Mouse (Mus musculus) heart, embryonic 16.5 days (tissue): ENCODE measurements around the gene Itga7. TPM values are rescaled to one million over a fixed set of nuclear protein-coding genes. Genes with fewer than 3 reads are reported as not detected.

Source experiments
- ATAC-seq: fragments of 200-750 bp; cut with Nextera tagmentation; replicated peaks from 2 replicates; pipeline ENCODE4 v1.8.0; 2017; ENCODE audit warnings: moderate number of reproducible peaks; ENCODE audit not compliant: insufficient read depth, low FRiP score; ENCODE audit errors: extremely low read depth
- H3K27ac ChIP-seq: fragments of 300-500 bp; sonication (generic); 2 replicates; pipeline ENCODE4 v1.5.1; 2014; ENCODE audit warnings: mild to moderate bottlenecking, low read length, control low read depth, moderate library complexity
- H3K27me3 ChIP-seq: fragments of 300-500 bp; sonication (generic); 2 replicates; pipeline ENCODE4 v1.6.1; 2014; ENCODE audit warnings: low read length, mixed read lengths; ENCODE audit not compliant: control insufficient read depth, insufficient read depth
- H3K36me3 ChIP-seq: fragments of 300-500 bp; sonication (generic); 2 replicates; pipeline ENCODE4 v1.6.1; 2014; ENCODE audit not compliant: control insufficient read depth, insufficient read depth
- H3K4me1 ChIP-seq: fragments of 300-500 bp; sonication (generic); 2 replicates; pipeline ENCODE4 v1.6.1; 2014; ENCODE audit warnings: low read length, mixed read lengths; ENCODE audit not compliant: control insufficient read depth, insufficient read depth
- H3K4me2 ChIP-seq: fragments of 300-500 bp; sonication (generic); 2 replicates; pipeline ENCODE4 v1.6.1; 2014; ENCODE audit warnings: low read depth, mild to moderate bottlenecking, control low read depth, low read length
- H3K4me3 ChIP-seq: fragments of 300-500 bp; sonication (generic); 2 replicates; pipeline ENCODE4 v1.5.1; 2014; ENCODE audit warnings: mild to moderate bottlenecking, control low read depth, low read length
- H3K9ac ChIP-seq: fragments of 300-500 bp; sonication (generic); 2 replicates; pipeline ENCODE4 v1.6.1; 2014; ENCODE audit warnings: low read length, control low read depth
- H3K9me3 ChIP-seq: fragments of 300-500 bp; sonication (generic); replicated peaks from 2 replicates; pipeline ENCODE4 v1.6.1; 2016; ENCODE audit warnings: low read length; ENCODE audit not compliant: control insufficient read depth
- WGBS: fragments of 180-500 bp; shearing (Covaris S2); extraction: QIAGEN DNeasy Blood & Tissue Kit; methylation state at CpG from one replicate; pipeline ENCODE4 v1.1.7; 2014; 5-methylcytosine and 5-hydroxymethylcytosine counted together
- polyA plus RNA-seq: library from polyadenylated mRNA; unstranded; fragments of >200 nt; fragmentation: Nextera tagmentation; extraction: Ambion mirVana; gene quantifications from 2 replicates; pipeline ENCODE4 v1.2.1, GENCODE M21; 2015

Gene Itga7
- polyA plus RNA-seq, 1 experiment from 2014 or later = 11.9 TPM

- Histone ChIP-seq H3K9ac (no peak overlapping the region), H3K9me3 (no peaks in the 10 kb centered on the region), H3K27me3 (no peaks in the 10 kb centered on the region), H3K4me2 (no peak overlapping the region), H3K4me1 (peaks cover 12% of the 10 kb centered on the region), H3K27ac (no peak overlapping the region), H3K36me3 (peaks cover 19% of the 10 kb centered on the region), H3K4me3 (no peak overlapping the region)
- ATAC-seq = no peak
- WGBS = 84% methylated on average over 3 of the region's 3 CpGs
These were observed 17.0 kb upstream of the Itga7 start for GRCm38 (mm10) chr10:128916665-128917064.

DNA sequence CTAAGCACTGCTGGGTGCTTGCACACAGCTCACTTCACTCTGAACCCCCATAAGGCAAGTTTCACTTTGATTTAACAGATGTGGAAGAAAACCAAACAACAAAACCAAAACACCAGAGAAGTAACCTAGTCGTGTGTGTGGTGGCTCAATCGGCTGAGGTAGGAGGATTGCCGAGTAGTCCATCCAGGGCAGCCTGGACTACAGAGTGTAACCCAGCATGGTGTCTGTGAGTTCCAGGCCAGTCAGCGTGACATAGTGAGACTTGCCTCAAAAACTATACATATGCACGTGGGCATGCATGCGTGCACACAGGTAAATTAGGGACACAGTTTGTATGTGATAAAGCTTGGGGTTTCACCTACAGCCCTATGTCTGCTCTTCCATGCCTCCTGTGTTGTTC, 16.2 kb upstream of the Itga7 start:
- Histone ChIP-seq H3K4me3 (no peak overlapping the region), H3K9ac (no peak overlapping the region), H3K4me2 (no peak overlapping the region), H3K4me1 (peaks cover 19% of the 10 kb centered on the region), H3K27me3 (no peaks in the 10 kb centered on the region), H3K36me3 (peaks cover 19% of the 10 kb centered on the region), H3K9me3 (no peaks in the 10 kb centered on the region), H3K27ac (no peak overlapping the region)
- 92% methylated on average over 6 of the region's 6 CpGs for WGBS
- ATAC-seq = no peak

DNA sequence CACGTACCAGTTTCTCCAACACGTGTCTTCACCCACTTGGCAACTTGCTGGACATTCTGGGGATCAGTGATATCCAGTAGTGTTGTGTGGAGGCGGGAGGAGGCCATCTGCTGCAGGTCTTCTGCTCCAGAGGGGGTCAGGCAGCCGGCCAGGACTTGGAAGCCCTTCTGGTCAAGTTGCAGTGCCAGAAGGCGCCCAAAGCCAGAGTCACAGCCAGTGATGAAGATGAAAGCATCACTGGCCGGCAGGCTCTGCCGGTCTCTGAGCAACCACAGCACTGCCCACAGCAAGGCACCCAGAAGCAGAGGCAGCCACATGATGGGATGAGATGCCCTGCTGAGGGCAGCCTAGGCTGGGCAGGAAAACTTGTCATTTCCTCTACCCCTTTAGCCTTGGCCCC, 15.4 kb upstream of the Itga7 start:
- Histone ChIP-seq H3K9ac (no peak overlapping the region), H3K4me1 (peaks cover 23% of the 10 kb centered on the region), H3K36me3 (peaks cover 19% of the 10 kb centered on the region), H3K4me3 (no peak overlapping the region), H3K27me3 (no peaks in the 10 kb centered on the region), H3K9me3 (no peaks in the 10 kb centered on the region), H3K4me2 (no peak overlapping the region), H3K27ac (no peak overlapping the region)
- ATAC-seq = no peak
- 56% methylated on average over 7 of the region's 7 CpGs for WGBS

DNA sequence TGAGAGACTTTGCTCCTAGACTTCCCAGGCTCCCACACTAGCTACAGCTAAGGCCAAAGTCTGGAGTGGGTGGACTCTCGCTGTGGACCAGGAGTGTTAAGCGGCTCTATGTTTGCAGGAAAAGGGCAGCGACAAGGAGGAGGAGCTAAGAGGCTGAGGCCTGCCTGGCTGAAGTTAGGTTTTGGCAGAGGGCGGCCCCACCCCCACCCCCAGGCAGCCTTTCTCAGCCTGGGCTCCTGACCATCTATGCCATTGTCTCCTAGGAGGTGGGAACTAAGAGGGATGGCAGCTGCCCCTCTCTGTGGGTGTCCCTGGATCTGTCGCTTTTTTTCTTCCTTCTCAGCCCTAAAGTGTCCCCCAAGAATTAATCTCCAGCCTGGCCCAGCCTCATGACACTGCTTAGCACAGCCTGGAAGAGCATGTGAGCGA, 14.4 kb upstream of the Itga7 start:
- Histone ChIP-seq H3K4me2 (no peak overlapping the region), H3K9ac (no peak overlapping the region), H3K4me3 (no peak overlapping the region), H3K27me3 (no peaks in the 10 kb centered on the region), H3K9me3 (no peaks in the 10 kb centered on the region), H3K36me3 (peaks cover 14% of the 10 kb centered on the region), H3K27ac (peak overlapping the region; percentile 60), H3K4me1 (peaks cover 27% of the 10 kb centered on the region)
- WGBS = 33% methylated on average over 6 of the region's 6 CpGs
- no peak for ATAC-seq

GRCm38 (mm10) chr10:128919966-128920365, 13.7 kb upstream of the Itga7 start:
- ATAC-seq = no peak
- peak overlapping the region; percentile 65; the same call in 1 of the 2 replicates for H3K27ac ChIP-seq
- peaks cover 28% of the 10 kb centered on the region for H3K4me1 ChIP-seq
- no peaks in the 10 kb centered on the region for H3K9me3 ChIP-seq
- H3K9ac ChIP-seq = no peak overlapping the region
- peaks cover 9% of the 10 kb centered on the region; the same call in 1 of the 2 replicates for H3K36me3 ChIP-seq
- no peak overlapping the region for H3K4me2 ChIP-seq
- 64% methylated on average over 7 of the region's 7 CpGs for WGBS
- H3K4me3 ChIP-seq = no peak overlapping the region
- no peaks in the 10 kb centered on the region for H3K27me3 ChIP-seq

DNA sequence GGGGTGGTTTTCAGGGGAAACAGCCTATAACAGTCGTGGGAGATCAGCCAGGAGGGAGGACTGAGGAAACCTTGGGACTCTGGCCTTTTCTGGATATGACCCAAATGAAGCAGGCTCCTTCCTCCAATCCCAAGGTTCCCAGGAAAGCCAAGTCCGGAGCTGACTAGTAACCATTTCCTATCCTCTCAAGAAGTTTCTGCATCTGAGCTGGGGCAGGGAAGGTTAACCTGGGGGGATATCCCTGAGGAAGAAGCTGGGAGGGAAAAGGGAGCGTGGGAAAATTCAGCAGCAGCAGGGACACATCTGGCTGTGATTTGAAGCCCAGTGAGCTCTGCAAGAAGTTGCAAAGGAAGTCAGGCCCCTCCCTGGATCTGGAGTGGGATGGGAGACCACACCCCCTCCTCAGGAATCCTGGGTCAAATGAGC, 12.9 kb upstream of the Itga7 start:
- no peak overlapping the region for H3K9ac ChIP-seq
- 66% methylated on average over 3 of the region's 3 CpGs for WGBS
- no peaks in the 10 kb centered on the region for H3K9me3 ChIP-seq
- H3K36me3 ChIP-seq = peaks cover 3% of the 10 kb centered on the region; the same call in 1 of the 2 replicates
- H3K27me3 ChIP-seq = no peaks in the 10 kb centered on the region
- no peak for ATAC-seq
- H3K4me2 ChIP-seq = no peak overlapping the region
- H3K27ac ChIP-seq = peak overlapping the region; percentile 65
- H3K4me3 ChIP-seq = no peak overlapping the region
- H3K4me1 ChIP-seq = peaks cover 28% of the 10 kb centered on the region

DNA sequence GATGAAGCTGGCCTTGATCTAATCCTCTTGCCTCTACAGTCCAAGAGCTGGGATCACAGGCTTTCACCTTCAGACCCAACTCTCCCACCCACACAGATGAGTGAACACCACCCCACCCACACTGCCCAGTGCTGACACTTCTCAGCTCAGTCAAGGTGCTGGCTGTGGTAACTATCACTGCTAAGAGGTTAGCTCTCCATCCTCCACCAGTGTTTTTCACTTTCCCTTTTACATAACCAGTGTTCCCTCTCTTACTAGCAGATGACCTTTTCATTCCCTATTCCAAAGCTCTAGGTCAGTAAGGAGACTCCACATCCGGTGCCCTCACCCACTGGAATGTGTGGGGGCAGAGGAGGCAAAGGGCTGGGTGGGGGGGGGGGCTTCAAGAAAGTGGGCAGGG, 12.4 kb upstream of the Itga7 start:
- WGBS = 47% methylated on average over 1 of the region's 1 CpGs
- peak overlapping the region; percentile 59 for H3K27ac ChIP-seq

GRCm38 (mm10) chr10:128921883-128922821, 11.5 kb upstream of the Itga7 start:
- WGBS = 60% methylated on average over 16 of the region's 16 CpGs
- H3K27ac ChIP-seq = peak overlapping the region; percentile 97
- H3K9ac ChIP-seq = peak overlapping the region; percentile 91
- H3K4me3 ChIP-seq = peak overlapping the region; percentile 88
- H3K9me3 ChIP-seq = no peaks in the 10 kb centered on the region
- H3K4me1 ChIP-seq = peaks cover 28% of the 10 kb centered on the region
- peak overlapping the region; percentile 73 for H3K4me2 ChIP-seq
- ATAC-seq = no peak
- H3K36me3 ChIP-seq = peaks cover 3% of the 10 kb centered on the region; the same call in 1 of the 2 replicates
- no peaks in the 10 kb centered on the region for H3K27me3 ChIP-seq

More for the DNA sequence above, 12.4 kb upstream of the Itga7 start:
- Histone ChIP-seq H3K4me3 (no peak overlapping the region), H3K9ac (no peak overlapping the region), H3K4me2 (no peak overlapping the region), H3K27me3 (no peaks in the 10 kb centered on the region), H3K36me3 (peaks cover 3% of the 10 kb centered on the region; the same call in 1 of the 2 replicates), H3K4me1 (peaks cover 28% of the 10 kb centered on the region), H3K9me3 (no peaks in the 10 kb centered on the region)
- no peak for ATAC-seq

GRCm38 (mm10) chr10:128922822-128923012, 10.9 kb upstream of the Itga7 start, which contains the start of gene Rdh5:
Rdh5 (minus strand) TSS chr10:128922888.
- Histone ChIP-seq H3K9me3 (no peaks in the 10 kb centered on the region), H3K27ac (peak within 1 kb of the TSS; percentile 97), H3K9ac (peak within 1 kb of the TSS; percentile 91), H3K4me2 (peak within 1 kb of the TSS; percentile 73), H3K4me1 (peaks cover 28% of the 10 kb centered on the region), H3K27me3 (no peaks in the 10 kb centered on the region; the same call in 1 of the 2 replicates), H3K4me3 (peak within 1 kb of the TSS; percentile 88), H3K36me3 (peaks cover 2% of the 10 kb centered on the region; the same call in 1 of the 2 replicates)
- 24% methylated on average over 1 of the region's 1 CpGs for WGBS
- no peak for ATAC-seq
